Mouse (Mus musculus): Measurements from ENCODE around the gene Ms4a6c.
"Not testable (repeated sequence)": the region's sequence is repeated elsewhere in the genome, so short reads cannot be mapped to it uniquely, and the experiment has no call there.

The Ms4a6c gene

DNA sequence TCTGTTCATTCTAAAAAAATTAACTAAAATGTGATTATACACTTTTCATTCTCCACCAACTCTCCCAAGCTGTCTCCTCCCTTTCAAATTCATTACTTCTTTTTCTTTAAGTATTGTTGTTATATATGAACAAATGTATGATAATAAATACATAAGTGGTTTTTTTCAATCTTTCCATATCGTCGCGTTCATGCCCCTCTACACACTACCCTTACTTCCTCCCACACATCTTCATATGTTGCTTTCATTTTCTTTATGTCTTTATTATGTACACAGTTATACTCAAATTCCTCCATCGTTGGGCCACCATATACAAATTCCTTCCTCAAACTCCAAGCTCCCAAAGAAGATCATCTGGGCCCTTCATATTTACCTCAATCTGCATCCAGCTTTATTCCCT lies 32.2 kb downstream of the Ms4a6c start:
- no peak for DNase-seq (ENCODE audit: low read depth, low spot score)

DNA sequence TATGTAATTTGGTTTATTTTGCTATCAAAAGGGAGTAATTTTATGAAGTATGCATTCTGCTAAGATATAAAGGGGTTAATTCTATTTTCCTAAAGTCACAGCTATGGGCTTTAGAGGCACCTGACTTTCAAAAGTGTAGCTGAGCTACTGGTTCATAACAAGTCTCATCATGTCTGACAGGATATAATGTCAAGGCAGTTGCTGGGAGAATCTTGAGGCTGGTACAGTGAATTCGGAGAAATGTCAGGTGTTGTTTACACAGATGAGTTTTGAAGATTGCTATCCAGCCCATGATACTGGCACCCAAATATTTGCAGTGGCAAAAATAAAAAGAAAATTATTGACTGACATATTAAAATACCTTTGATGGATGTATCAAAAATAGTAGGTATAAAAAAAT lies 35.7 kb downstream of the Ms4a6c start:
- DNase-seq (ENCODE audit: low read depth, low spot score): no peak

DNA sequence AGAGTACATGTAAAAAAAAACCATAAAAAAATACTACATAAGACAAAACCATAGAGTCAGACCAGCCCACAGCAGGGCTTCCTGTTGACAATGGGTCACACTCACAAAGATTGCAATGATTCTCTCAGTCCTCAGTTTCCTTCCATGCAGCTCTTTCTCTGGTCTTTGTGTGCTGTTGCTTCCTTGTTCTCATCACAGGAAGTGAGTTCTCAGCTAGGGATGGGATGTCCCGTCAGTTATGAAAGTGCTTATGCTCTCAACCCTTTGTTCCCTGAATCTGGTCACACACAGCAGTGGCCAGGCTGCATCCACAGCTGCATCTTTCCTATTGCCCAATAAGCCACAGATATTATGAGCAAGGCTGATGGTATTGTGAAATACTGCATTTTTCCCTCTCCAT lies 44.3 kb downstream of the Ms4a6c start:
- DNase-seq (ENCODE audit: low read depth, low spot score): peak; percentile 62

DNA sequence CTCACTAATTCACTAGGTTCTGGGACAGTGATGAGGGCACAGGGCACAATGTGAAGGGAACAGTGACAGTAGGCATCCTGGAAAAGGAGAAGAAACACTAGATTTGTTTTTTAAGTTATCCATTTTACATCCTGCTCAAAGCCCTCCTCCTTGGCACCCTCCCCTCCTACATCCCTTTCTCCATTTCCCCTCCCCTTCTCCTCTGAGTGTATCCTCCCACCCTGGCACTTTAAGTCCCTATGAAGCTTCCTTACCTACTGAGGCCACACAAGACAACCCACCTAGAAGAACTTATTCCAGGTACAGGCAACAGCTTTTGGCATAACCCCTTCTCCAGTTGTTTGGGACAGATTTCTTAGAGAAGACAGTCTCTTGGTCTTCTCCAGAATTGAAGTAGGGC lies 47.1 kb downstream of the Ms4a6c start, which contains the start of gene Ms4a6b:
Gene Ms4a6b, plus strand, starts transcription at position 267 of the 400 bp plus-strand sequence.
- DNase-seq (ENCODE audit: low read depth, low spot score): no peak

DNA sequence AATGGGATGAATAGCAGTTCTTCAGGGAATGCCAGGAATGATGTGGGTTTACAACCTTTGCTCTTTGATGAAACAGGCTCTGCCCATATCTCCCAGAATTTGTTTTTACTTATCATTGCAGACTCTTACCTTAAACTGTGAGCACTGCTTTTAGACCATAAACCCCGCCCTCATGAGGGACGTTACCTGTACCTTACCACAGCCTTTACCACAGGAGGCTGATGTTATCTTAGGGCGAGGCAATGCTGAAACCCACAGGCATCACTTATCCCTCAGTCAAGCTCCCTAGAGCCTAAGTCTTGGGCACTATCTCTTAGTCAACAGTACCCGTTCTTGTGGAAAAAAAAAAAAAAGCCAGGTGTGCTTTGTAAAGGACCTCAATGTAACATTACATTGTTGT lies 47.7 kb downstream of the Ms4a6c start:
- no peak for DNase-seq (ENCODE audit: low read depth, low spot score)

DNA sequence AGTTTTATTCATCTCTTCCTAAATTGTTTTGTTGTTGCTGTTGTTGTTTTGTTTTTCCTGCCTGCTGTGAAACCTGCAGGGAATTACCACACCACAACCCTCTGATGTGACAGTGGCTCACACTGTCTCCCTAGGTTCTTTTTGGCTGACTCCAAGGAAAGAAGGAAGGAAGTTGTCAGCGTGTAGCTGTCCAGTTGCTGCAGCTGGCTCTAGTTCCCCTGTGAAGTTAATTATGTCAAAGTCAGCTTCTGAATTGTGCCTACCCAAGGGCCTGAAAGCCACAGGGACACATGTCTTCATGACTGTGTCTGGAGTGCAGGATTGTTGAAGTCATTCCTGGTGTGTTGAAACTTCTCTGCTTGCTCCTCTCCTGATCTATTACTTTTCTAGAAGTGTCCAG lies 48.2 kb downstream of the Ms4a6c start:
- DNase-seq (ENCODE audit: low read depth, low spot score): not testable (repeated sequence)

DNA sequence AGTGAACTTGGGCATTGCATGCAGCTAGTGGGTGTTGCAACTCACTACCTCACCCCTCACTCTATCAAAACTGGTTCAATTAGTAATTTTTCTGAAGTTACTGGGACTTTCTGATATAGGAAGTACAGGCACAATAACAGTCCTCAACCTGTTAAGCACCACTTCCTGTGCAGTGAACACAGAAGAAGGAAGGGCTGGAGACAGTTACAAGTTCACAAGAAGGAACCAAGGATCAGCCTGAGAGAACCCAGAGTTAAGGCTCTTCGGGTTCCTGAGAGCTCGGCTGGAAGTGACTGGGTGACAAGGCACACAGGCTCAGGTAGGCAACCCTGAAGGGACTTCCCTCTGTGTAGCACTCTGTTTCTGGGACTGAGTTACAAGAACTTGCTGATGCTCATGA lies 49.2 kb downstream of the Ms4a6c start:
- DNase-seq (ENCODE audit: low read depth, low spot score): not testable (repeated sequence)

DNA sequence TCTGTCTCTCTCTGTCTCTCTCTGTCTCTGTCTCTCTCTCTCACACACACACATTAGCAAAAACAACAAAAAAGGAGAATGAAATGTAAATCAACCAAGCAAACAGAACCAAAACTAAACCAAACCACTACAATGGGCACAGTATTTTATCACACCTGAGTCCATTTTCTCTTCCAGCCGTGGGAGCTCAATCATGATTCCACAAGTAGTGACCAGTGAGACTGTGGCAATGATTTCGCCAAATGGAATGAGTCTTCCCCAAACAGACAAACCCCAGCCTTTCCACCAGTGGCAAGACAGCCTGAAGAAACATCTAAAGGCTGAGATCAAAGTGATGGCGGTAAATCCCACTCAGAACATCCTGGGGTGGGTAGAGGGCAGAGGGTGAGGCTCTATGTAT lies 51.0 kb downstream of the Ms4a6c start:
- no peak for DNase-seq (ENCODE audit: low read depth, low spot score)
